Mouse (Mus musculus): ENCODE measurements around the gene Slc25a42. TPM values are rescaled to one million over a fixed set of nuclear protein-coding genes. Genes with fewer than 3 reads are reported as not detected.
A peak's percentile ranks its signal among the peaks of the same experiment; 100 is the strongest.

Slc25a42 gene
- polyA plus RNA-seq, 1 experiment from 2014 or later, result 5.1 TPM

DNA sequence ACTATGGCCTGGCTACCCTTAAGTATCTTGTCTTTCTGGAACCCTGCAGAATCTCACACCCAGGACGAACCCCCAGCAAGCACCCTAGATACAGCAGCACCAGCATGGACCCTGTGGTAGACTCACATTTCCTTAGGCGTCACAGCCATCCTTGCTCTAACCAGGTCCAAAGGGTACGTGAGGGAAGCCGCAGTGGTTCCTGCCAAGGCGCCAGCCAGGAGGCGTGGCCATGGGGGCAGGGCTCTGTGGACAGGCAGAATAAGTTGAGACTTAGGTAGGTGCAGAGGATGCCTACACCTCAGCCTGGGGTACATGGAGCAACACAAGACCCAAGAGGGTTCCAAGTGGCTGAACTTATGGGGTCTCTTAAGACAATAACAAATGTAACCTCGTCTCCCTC is 23.4 kb downstream of the Slc25a42 start:
- H3K4me1 ChIP-seq (ENCODE audit: control insufficient read depth, insufficient read depth, low read length), result no peaks in the 10 kb centered on the region
- H3K4me3 ChIP-seq (replicated peaks; ENCODE audit: low read length), result no peak overlapping the region
- no peaks in the 10 kb centered on the region for H3K27me3 ChIP-seq (ENCODE audit: control insufficient read depth, insufficient read depth, low read length)
- WGBS, result 54% methylated on average over 7 of the region's 7 CpGs
- ATAC-seq (ENCODE audit: insufficient read depth, low FRiP score), result peak; percentile 51; the same call in 1 of the 2 replicates
- H3K27ac ChIP-seq (ENCODE audit: low read length), result no peak overlapping the region
- H3K36me3 ChIP-seq (ENCODE audit: control insufficient read depth, insufficient read depth, low read length), result no peaks in the 10 kb centered on the region
- no peaks in the 10 kb centered on the region for H3K9me3 ChIP-seq (replicated peaks; ENCODE audit: control insufficient read depth, low read length)
- no peak overlapping the region for H3K9ac ChIP-seq (ENCODE audit: low read length)
- H3K4me2 ChIP-seq (ENCODE audit: low read depth, low read length), result no peak overlapping the region

DNA sequence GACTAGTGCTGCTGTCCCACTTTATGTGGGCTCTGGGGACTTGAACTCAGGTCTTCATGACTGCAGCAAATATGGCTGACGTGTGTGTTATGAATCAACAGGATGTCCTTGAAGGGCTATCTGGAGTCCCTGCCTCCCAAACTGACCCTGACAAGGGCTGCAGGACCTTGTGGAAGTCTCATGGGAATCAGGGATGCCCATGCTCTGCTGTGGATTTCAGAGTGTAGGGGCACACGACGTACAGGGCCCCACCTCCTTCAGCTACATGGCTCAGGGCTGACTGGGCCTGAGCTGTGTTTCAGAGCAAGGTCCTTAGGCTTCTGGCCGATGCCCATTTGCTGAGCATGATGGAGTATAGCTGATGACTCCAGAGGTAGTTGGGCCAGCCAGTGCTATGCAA is 28.9 kb downstream of the Slc25a42 start:
- no peak overlapping the region for H3K4me2 ChIP-seq (ENCODE audit: low read depth, low read length)
- H3K27me3 ChIP-seq (ENCODE audit: control insufficient read depth, insufficient read depth, low read length), result no peaks in the 10 kb centered on the region
- 85% methylated on average over 4 of the region's 4 CpGs for WGBS
- H3K9me3 ChIP-seq (replicated peaks; ENCODE audit: control insufficient read depth, low read length), result no peaks in the 10 kb centered on the region
- H3K9ac ChIP-seq (ENCODE audit: low read length), result no peak overlapping the region
- H3K36me3 ChIP-seq (ENCODE audit: control insufficient read depth, insufficient read depth, low read length), result peaks cover 9% of the 10 kb centered on the region; the same call in 1 of the 2 replicates
- no peak overlapping the region for H3K4me3 ChIP-seq (replicated peaks; ENCODE audit: low read length)
- no peak for ATAC-seq (ENCODE audit: insufficient read depth, low FRiP score)
- 0 out of 2 replicates have a peak, but pooled peaks cover 8% of the 10 kb centered on the region for H3K4me1 ChIP-seq (ENCODE audit: control insufficient read depth, insufficient read depth, low read length)
- no peak overlapping the region for H3K27ac ChIP-seq (ENCODE audit: low read length)

DNA sequence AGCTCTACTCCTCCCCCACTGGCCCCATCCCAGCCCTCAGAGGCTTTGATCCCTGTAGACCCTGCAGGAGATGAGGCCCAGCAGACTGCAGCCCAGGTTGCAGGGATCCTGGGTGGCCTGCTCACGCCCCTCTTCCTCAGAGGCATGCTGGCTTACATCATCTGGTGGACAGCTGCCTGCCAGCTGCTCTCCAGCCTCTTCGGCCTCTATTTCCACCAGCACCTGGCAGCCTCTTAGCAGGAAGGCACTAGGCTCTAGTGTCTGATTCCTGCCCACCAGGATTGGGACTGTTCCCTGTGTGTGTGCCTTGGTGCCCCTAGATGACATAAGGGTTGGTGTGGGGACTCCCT is 30.2 kb downstream of the Slc25a42 start:
- Histone ChIP-seq H3K27ac (ENCODE audit: low read length) (no peak overlapping the region), H3K4me2 (ENCODE audit: low read depth, low read length) (no peak overlapping the region), H3K9me3 (replicated peaks; ENCODE audit: control insufficient read depth, low read length) (no peaks in the 10 kb centered on the region), H3K4me3 (replicated peaks; ENCODE audit: low read length) (no peak overlapping the region), H3K36me3 (ENCODE audit: control insufficient read depth, insufficient read depth, low read length) (peaks cover 12% of the 10 kb centered on the region; the same call in 1 of the 2 replicates), H3K4me1 (ENCODE audit: control insufficient read depth, insufficient read depth, low read length) (0 out of 2 replicates have a peak, but pooled peaks cover 8% of the 10 kb centered on the region), H3K27me3 (ENCODE audit: control insufficient read depth, insufficient read depth, low read length) (no peaks in the 10 kb centered on the region), H3K9ac (ENCODE audit: low read length) (no peak overlapping the region)
- ATAC-seq (ENCODE audit: insufficient read depth, low FRiP score), result no peak
- 53% methylated on average over 2 of the region's 2 CpGs for WGBS

DNA sequence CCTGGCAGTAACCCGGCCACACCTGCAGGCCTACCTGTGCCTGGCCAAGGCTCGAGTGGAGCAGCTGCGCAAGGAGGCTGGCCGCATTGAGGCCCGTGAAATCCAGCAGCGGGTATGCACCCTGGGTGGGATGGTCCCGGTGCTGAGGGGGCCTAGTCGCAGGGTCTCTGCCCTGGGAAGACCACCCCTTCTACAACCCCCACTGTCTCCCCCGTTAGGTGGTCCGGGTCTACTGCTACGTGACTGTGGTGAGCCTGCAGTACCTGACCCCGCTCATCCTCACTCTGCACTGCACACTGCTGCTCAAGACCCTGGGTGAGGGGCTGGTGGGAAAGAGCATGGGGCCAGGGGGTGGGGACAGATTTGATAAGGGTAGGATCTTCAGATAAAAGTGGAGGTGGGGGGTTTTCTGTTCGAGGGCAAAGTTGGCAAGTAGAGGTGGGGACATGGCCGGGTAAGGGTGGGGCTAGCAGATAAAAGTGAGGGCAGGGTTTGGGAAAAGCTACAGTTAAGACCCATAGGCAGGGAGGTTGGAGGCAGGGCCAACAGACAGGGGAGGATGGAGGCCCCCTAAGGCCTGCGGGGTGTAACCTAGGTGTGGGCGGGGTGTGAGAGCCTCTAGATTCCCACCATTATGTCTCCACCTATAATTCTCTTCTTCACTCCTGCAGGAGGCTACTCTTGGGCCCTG is 30.7 kb downstream of the Slc25a42 start:
- H3K9me3 ChIP-seq (replicated peaks; ENCODE audit: control insufficient read depth, low read length), result no peaks in the 10 kb centered on the region
- WGBS, result 62% methylated on average over 16 of the region's 16 CpGs
- no peak overlapping the region for H3K27ac ChIP-seq (ENCODE audit: low read length)
- 0 out of 2 replicates have a peak, but pooled peaks have one; percentile 26 for ATAC-seq (ENCODE audit: insufficient read depth, low FRiP score)
- H3K4me3 ChIP-seq (replicated peaks; ENCODE audit: low read length), result no peak overlapping the region
- no peak overlapping the region for H3K9ac ChIP-seq (ENCODE audit: low read length)
- no peaks in the 10 kb centered on the region for H3K27me3 ChIP-seq (ENCODE audit: control insufficient read depth, insufficient read depth, low read length)
- peaks cover 12% of the 10 kb centered on the region; the same call in 1 of the 2 replicates for H3K36me3 ChIP-seq (ENCODE audit: control insufficient read depth, insufficient read depth, low read length)
- H3K4me2 ChIP-seq (ENCODE audit: low read depth, low read length), result no peak overlapping the region
- H3K4me1 ChIP-seq (ENCODE audit: control insufficient read depth, insufficient read depth, low read length), result 0 out of 2 replicates have a peak, but pooled peaks cover 8% of the 10 kb centered on the region

DNA sequence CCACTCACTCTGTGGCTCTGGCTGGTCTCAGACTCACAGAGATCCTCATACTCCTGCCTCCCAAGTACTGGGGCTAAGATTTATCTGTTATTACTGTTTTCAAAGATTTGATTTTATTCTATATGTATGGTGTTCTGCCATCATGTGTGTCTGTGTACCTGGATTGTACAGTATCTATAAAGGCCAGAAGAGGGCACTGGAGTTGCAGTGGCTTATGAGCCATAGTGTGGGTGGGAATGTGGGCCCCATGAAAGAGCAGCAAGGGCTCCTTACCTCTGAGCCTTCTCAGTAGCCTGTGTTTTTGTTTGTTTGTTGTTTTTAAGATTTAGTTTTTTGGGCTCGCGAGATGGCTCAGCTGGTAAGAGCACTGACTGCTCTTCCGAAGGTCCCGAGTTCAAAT is 33.0 kb downstream of the Slc25a42 start:
- Histone ChIP-seq H3K27ac (ENCODE audit: low read length) (no peak overlapping the region), H3K36me3 (ENCODE audit: control insufficient read depth, insufficient read depth, low read length) (peaks cover 12% of the 10 kb centered on the region; the same call in 1 of the 2 replicates), H3K27me3 (ENCODE audit: control insufficient read depth, insufficient read depth, low read length) (no peaks in the 10 kb centered on the region), H3K4me2 (ENCODE audit: low read depth, low read length) (no peak overlapping the region), H3K9ac (ENCODE audit: low read length) (no peak overlapping the region), H3K9me3 (replicated peaks; ENCODE audit: control insufficient read depth, low read length) (no peaks in the 10 kb centered on the region), H3K4me1 (ENCODE audit: control insufficient read depth, insufficient read depth, low read length) (0 out of 2 replicates have a peak, but pooled peaks cover 8% of the 10 kb centered on the region), H3K4me3 (replicated peaks; ENCODE audit: low read length) (no peak overlapping the region)
- WGBS, result 94% methylated on average over 4 of the region's 4 CpGs
- no peak for ATAC-seq (ENCODE audit: insufficient read depth, low FRiP score)

DNA sequence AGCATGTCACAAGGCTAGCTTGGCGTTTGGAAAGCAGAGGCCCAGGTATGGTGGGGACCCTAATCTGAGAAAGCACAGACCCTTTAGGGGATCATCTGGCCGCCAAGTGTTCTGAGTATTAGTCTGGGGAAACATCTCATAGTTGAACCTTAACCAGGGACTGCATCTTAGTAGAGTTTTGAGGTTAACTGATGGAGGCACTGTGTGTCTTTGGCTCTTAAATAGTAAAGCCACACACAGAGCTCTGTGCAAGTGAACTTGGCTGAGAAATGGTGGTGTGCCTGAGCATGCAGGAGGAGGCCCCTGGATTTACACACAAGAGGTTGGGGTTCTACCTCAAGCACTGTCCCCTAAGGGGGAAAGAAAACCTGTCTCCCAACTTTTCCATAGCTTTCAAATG is 33.9 kb downstream of the Slc25a42 start:
- Histone ChIP-seq H3K36me3 (ENCODE audit: control insufficient read depth, insufficient read depth, low read length) (peaks cover 12% of the 10 kb centered on the region; the same call in 1 of the 2 replicates), H3K27ac (ENCODE audit: low read length) (no peak overlapping the region), H3K27me3 (ENCODE audit: control insufficient read depth, insufficient read depth, low read length) (no peaks in the 10 kb centered on the region), H3K4me2 (ENCODE audit: low read depth, low read length) (no peak overlapping the region), H3K4me3 (replicated peaks; ENCODE audit: low read length) (no peak overlapping the region), H3K9ac (ENCODE audit: low read length) (no peak overlapping the region), H3K4me1 (ENCODE audit: control insufficient read depth, insufficient read depth, low read length) (peaks cover 15% of the 10 kb centered on the region), H3K9me3 (replicated peaks; ENCODE audit: control insufficient read depth, low read length) (no peaks in the 10 kb centered on the region)
- ATAC-seq (ENCODE audit: insufficient read depth, low FRiP score), result no peak
- 86% methylated on average over 2 of the region's 2 CpGs for whole genome bisulfite sequencing

DNA sequence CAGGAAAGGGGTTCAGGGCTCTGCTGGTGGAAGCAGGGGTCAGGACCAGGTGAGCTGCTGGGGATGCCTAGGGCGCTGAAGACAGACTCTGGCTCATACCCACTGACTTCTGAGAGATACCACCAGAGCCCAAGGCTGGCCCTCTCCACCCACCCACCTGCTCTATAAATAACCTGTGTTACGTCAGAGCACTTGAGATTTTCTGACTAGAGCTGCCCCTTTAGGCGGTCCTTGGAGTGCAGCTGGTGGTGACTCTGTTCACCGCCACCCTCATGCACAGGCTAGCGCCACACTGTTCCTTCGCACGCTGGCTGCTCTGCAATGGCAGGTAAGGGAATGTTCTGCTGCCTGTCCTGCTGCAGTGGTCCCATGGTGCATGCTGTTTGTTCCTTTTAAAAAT is 38.0 kb downstream of the Slc25a42 start:
- Histone ChIP-seq H3K36me3 (ENCODE audit: control insufficient read depth, insufficient read depth, low read length) (0 out of 2 replicates have a peak, but pooled peaks cover 3% of the 10 kb centered on the region), H3K27ac (ENCODE audit: low read length) (no peak overlapping the region), H3K9ac (ENCODE audit: low read length) (no peak overlapping the region), H3K9me3 (replicated peaks; ENCODE audit: control insufficient read depth, low read length) (no peaks in the 10 kb centered on the region), H3K4me3 (replicated peaks; ENCODE audit: low read length) (no peak overlapping the region), H3K4me2 (ENCODE audit: low read depth, low read length) (no peak overlapping the region), H3K27me3 (ENCODE audit: control insufficient read depth, insufficient read depth, low read length) (no peaks in the 10 kb centered on the region), H3K4me1 (ENCODE audit: control insufficient read depth, insufficient read depth, low read length) (peaks cover 11% of the 10 kb centered on the region)
- no peak for ATAC-seq (ENCODE audit: insufficient read depth, low FRiP score)
- WGBS, result 83% methylated on average over 7 of the region's 7 CpGs

DNA sequence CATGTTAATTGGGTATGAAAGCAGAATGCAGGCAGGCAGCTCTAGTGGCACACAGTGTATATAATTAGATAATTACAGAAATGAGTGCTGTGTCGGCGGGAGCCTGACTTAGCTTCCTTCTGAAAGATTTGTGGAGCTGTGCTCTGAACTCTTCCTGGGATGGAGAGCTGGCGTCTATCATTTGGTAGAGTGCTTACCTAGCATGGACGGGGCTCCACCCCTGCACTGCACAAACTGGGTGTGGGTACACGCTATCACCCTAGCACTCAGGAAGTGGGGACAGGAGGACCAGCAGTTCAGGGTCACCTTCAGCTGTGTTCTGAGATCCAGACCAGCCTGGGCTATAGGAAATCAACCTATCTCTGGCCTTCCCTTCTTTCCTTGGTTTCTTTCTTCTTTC is 38.8 kb downstream of the Slc25a42 start:
- no peaks in the 10 kb centered on the region for H3K27me3 ChIP-seq (ENCODE audit: control insufficient read depth, insufficient read depth, low read length)
- 0 out of 2 replicates have a peak, but pooled peaks cover 3% of the 10 kb centered on the region for H3K36me3 ChIP-seq (ENCODE audit: control insufficient read depth, insufficient read depth, low read length)
- ATAC-seq (ENCODE audit: insufficient read depth, low FRiP score), result no peak
- WGBS, result 75% methylated on average over 5 of the region's 5 CpGs
- H3K4me2 ChIP-seq (ENCODE audit: low read depth, low read length), result peak overlapping the region; percentile 61
- peak overlapping the region; percentile 84; the same call in 1 of the 2 replicates for H3K4me3 ChIP-seq (replicated peaks; ENCODE audit: low read length)
- peaks cover 11% of the 10 kb centered on the region for H3K4me1 ChIP-seq (ENCODE audit: control insufficient read depth, insufficient read depth, low read length)
- H3K9me3 ChIP-seq (replicated peaks; ENCODE audit: control insufficient read depth, low read length), result no peaks in the 10 kb centered on the region
- H3K27ac ChIP-seq (ENCODE audit: low read length), result no peak overlapping the region
- peak overlapping the region; percentile 94; the same call in 1 of the 2 replicates for H3K9ac ChIP-seq (ENCODE audit: low read length)

DNA sequence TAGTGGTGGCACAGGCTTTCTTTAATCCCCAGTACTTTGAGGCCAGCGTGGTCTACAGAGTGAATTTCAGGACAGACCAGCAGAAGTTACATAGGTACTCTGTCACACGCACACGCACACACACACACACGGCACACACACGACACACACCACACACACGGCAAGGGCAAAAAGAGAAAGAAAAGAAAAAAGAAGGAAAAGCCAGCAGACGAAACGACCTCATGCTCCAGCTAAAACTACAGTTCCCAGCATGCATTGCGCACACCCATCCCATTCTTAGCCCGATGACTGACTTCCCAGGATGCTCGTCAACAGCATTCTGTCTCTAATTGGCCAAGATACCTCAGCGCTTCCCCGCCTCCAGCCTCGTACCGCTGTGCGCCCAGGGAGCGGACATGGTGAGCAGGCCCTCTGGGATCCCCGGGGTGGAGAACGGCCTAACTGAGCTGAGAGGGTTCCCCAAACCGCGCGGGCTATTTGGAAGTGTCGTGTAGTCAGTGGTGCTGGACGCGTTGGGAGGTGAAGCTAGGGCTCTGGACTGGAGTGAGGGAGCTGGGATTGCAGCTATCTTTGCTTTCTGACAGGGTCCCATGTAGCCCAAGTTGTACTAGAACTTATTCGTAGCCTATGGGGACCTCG is 39.9 kb downstream of the Slc25a42 start, which contains the start of gene Tmem161a:
Gene Tmem161a (plus strand): TSS at position 314 of the 639 bp plus-strand sequence.
- peak within 1 kb of the TSS; percentile 52 for H3K27ac ChIP-seq (ENCODE audit: low read length)

More for the DNA sequence above, 39.9 kb downstream of the Slc25a42 start, which contains the start of gene Tmem161a:
- no peaks in the 10 kb centered on the region for H3K27me3 ChIP-seq (ENCODE audit: control insufficient read depth, insufficient read depth, low read length)
- peaks cover 12% of the 10 kb centered on the region for H3K4me1 ChIP-seq (ENCODE audit: control insufficient read depth, insufficient read depth, low read length)
- H3K4me2 ChIP-seq (ENCODE audit: low read depth, low read length), result peak within 1 kb of the TSS; percentile 61
- H3K36me3 ChIP-seq (ENCODE audit: control insufficient read depth, insufficient read depth, low read length), result 0 out of 2 replicates have a peak, but pooled peaks cover under 1% of the 10 kb centered on the region
- ATAC-seq (ENCODE audit: insufficient read depth, low FRiP score), result peak; percentile 98
- H3K9me3 ChIP-seq (replicated peaks; ENCODE audit: control insufficient read depth, low read length), result no peaks in the 10 kb centered on the region
- peak within 1 kb of the TSS; percentile 94 for H3K9ac ChIP-seq (ENCODE audit: low read length)
- WGBS, result 3% methylated on average over 27 of the region's 27 CpGs
- peak within 1 kb of the TSS; percentile 84 for H3K4me3 ChIP-seq (replicated peaks; ENCODE audit: low read length)
